Mouse (Mus musculus) E14TG2a.4 (cell line): ENCODE data around the gene Shmt2.

Source experiments
- CTCF ChIP-seq: conservative IDR thresholded peaks from 2 replicates; pipeline ENCODE4 v1.5.1; 2014; ENCODE audit warnings: low read length
- NANOG ChIP-seq: IDR thresholded peaks from 2 replicates; pipeline ENCODE4 v1.6.1; 2014; ENCODE audit warnings: borderline replicate concordance, low read length, mixed read lengths
- POU5F1 ChIP-seq: IDR thresholded peaks from 2 replicates; pipeline ENCODE4 v1.6.1; 2014; ENCODE audit warnings: low read length, borderline replicate concordance

- TF ChIP-seq CTCF (no peak), NANOG (no peak), POU5F1 (no peak)
Measured at GRCm38 (mm10) chr10:127524646-127525255, 2.5 kb upstream of the Shmt2 start.
